Mouse (Mus musculus) lung, adult 2 months (tissue): ENCODE data around the gene Hrh1. TPM values are rescaled to one million over a fixed set of nuclear protein-coding genes. Genes with fewer than 3 reads are reported as not detected.

ENCODE experiments used
- DNase-seq: peaks from one replicate; pipeline ENCODE4 v3.0.0; 2022
- H3K4me1 ChIP-seq: fragments of 200-500 bp; 2 replicates; pipeline ENCODE4 v1.6.1; 2011; ENCODE audit warnings: low read length; ENCODE audit not compliant: control insufficient read depth, insufficient read depth
- H3K4me3 ChIP-seq: fragments of 200-500 bp; replicated peaks from 2 replicates; pipeline ENCODE3; 2011; ENCODE audit warnings: low read depth, mild to moderate bottlenecking, control low read depth, low read length; ENCODE audit errors: extremely low read depth
- CTCF ChIP-seq: fragments of 200-500 bp; IDR thresholded peaks from 2 replicates; pipeline ENCODE4 v1.5.1; 2011; ENCODE audit warnings: mild to moderate bottlenecking, low read length, control low read depth; ENCODE audit not compliant: insufficient read depth
- POLR2A ChIP-seq: fragments of 200-500 bp; IDR thresholded peaks from 2 replicates; pipeline ENCODE4 v1.6.1; 2011; ENCODE audit warnings: low read depth, mild to moderate bottlenecking, control low read depth, low read length, borderline replicate concordance; ENCODE audit errors: extremely low read depth
- WGBS: fragments of 180-500 bp; shearing (Covaris S2); methylation state at CpG from one replicate; pipeline ENCODE4 v1.1.7; 2018; 5-methylcytosine and 5-hydroxymethylcytosine counted together
- polyA plus RNA-seq: library from polyadenylated mRNA; depleted of rRNA; stranded (reverse); fragments of >200 nt; gene quantifications from 2 replicates; pipeline ENCODE4 v1.2.3, GENCODE M21; 2012

Hrh1 gene
- polyA plus RNA-seq, 1 experiment: 0.66 TPM

- no peak for DNase-seq
- TF ChIP-seq CTCF (no peak), POLR2A (no peak)
- WGBS: 46% methylated on average over 3 of the region's 3 CpGs
- Histone ChIP-seq H3K4me3 (no peak overlapping the region), H3K4me1 (no peaks in the 10 kb centered on the region)
Observed at GRCm38 (mm10) chr6:114444976-114445375, 47.2 kb downstream of the Hrh1 start.

GRCm38 (mm10) chr6:114448888-114449287 is 51.2 kb downstream of the Hrh1 start:
- TF ChIP-seq POLR2A (no peak), CTCF (no peak)
- no peak for DNase-seq
- Histone ChIP-seq H3K4me1 (no peaks in the 10 kb centered on the region), H3K4me3 (no peak overlapping the region)
- WGBS: 62% methylated on average over 9 of the region's 9 CpGs

- DNase-seq: no peak
- TF ChIP-seq POLR2A (no peak), CTCF (no peak)
- Histone ChIP-seq H3K4me1 (no peaks in the 10 kb centered on the region), H3K4me3 (no peak overlapping the region)
- WGBS: 90% methylated on average over 4 of the region's 4 CpGs
Observed at GRCm38 (mm10) chr6:114455267-114455666, 57.5 kb downstream of the Hrh1 start.

- DNase-seq: no peak
- H3K4me1 ChIP-seq: no peaks in the 10 kb centered on the region
- H3K4me3 ChIP-seq: no peak overlapping the region
- TF ChIP-seq CTCF: no peak
- TF ChIP-seq POLR2A: no peak
- 55% methylated on average over 12 of the region's 12 CpGs for WGBS
Observed at GRCm38 (mm10) chr6:114456255-114457042, 58.7 kb downstream of the Hrh1 start.

- TF ChIP-seq CTCF (no peak), POLR2A (no peak)
- WGBS: 83% methylated on average over 3 of the region's 3 CpGs
- Histone ChIP-seq H3K4me1 (no peaks in the 10 kb centered on the region), H3K4me3 (no peak overlapping the region)
- peak; percentile 5 for DNase-seq
Observed at GRCm38 (mm10) chr6:114457299-114457698, 59.6 kb downstream of the Hrh1 start.

GRCm38 (mm10) chr6:114458191-114458590 is 60.5 kb downstream of the Hrh1 start:
- no peak overlapping the region for H3K4me3 ChIP-seq
- DNase-seq: no peak
- TF ChIP-seq POLR2A (no peak), CTCF (no peak)
- no peaks in the 10 kb centered on the region for H3K4me1 ChIP-seq
- 53% methylated on average over 5 of the region's 5 CpGs for WGBS

GRCm38 (mm10) chr6:114459969-114460368 is 62.2 kb downstream of the Hrh1 start:
- Histone ChIP-seq H3K4me3 (no peak overlapping the region), H3K4me1 (no peaks in the 10 kb centered on the region)
- TF ChIP-seq CTCF (no peak), POLR2A (no peak)
- WGBS: 84% methylated on average over 2 of the region's 2 CpGs
- DNase-seq: no peak

- Histone ChIP-seq H3K4me1 (no peaks in the 10 kb centered on the region), H3K4me3 (no peak overlapping the region)
- no peak for DNase-seq
- TF ChIP-seq POLR2A: no peak
- TF ChIP-seq CTCF: 0 out of 2 replicates have a peak, but pooled peaks have one; percentile 0
Observed at GRCm38 (mm10) chr6:114461536-114461935, 63.8 kb downstream of the Hrh1 start.

GRCm38 (mm10) chr6:114462747-114463146 is 65.0 kb downstream of the Hrh1 start:
- 29% methylated on average over 4 of the region's 4 CpGs for WGBS
- Histone ChIP-seq H3K4me3 (no peak overlapping the region), H3K4me1 (no peaks in the 10 kb centered on the region)
- no peak for DNase-seq
- TF ChIP-seq CTCF: peak; percentile 21; the same call in 1 of the 2 replicates
- no peak for TF ChIP-seq POLR2A

GRCm38 (mm10) chr6:114473541-114473940 is 75.8 kb downstream of the Hrh1 start:
- no peak for DNase-seq
- WGBS: 65% methylated on average over 5 of the region's 5 CpGs
- no peak for TF ChIP-seq POLR2A
- TF ChIP-seq CTCF: no peak
- Histone ChIP-seq H3K4me3 (no peak overlapping the region), H3K4me1 (no peaks in the 10 kb centered on the region)
